Mouse (Mus musculus): ENCODE measurements around the gene Gtsf2.
"Not testable (repeated sequence)": the region's sequence is repeated elsewhere in the genome, so short reads cannot be mapped to it uniquely, and the experiment has no call there.

Gene Gtsf2

GRCm38 (mm10) chr15:103448369-103448768, at the start of gene Gtsf2:
Gtsf2 (minus strand) TSS chr15:103448469.
- DNase-seq (ENCODE audit: low read depth, low spot score) = no peak

DNA sequence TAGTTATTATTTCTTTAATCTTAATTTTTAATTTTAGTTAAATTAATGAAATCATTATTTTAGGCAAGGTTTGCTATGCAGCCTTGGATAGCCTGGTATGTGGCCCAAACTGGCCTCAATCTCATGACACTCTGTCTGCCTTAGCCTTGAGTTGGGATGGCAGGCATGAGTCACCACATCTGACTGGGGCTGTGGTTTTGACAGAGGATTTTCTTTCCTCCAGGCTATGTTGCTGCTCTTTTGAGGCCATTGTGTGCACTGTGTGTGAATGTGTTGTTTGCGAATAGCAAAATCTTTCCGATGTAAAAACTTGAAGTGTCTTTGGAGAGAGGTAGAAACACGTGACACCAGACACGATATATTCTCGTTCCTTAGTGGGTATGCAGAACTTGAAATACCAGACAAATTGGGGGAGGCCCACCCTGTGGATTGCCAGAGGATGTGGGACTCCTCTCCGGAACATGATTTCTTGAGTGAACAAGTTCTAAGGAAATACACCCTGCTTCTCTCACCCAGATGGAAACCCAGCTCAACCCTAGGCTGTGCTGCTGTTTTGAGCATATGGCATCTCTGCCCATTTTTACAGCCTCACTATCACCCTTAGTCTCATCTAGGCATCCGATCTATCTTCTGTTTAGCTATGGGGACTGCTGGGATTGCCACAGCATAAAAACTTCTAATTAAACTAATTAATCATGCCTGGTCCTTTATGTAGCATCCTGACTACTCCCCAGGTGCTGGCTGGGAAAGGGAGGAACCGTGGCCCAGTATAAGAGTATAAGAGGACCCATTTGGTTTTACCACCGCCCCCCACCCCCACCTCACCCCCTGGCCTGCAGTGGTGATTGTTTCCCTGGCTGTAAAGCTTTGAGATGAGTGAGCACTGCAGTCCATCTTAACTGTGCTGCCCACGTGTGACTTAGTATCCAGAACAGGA, 48.2 kb upstream of the Gtsf2 start:
- DNase-seq (ENCODE audit: low read depth, low spot score) = no peak

GRCm38 (mm10) chr15:103488336-103488735, 40.1 kb upstream of the Gtsf2 start:
- no peak for DNase-seq (ENCODE audit: low read depth, low spot score)

DNA sequence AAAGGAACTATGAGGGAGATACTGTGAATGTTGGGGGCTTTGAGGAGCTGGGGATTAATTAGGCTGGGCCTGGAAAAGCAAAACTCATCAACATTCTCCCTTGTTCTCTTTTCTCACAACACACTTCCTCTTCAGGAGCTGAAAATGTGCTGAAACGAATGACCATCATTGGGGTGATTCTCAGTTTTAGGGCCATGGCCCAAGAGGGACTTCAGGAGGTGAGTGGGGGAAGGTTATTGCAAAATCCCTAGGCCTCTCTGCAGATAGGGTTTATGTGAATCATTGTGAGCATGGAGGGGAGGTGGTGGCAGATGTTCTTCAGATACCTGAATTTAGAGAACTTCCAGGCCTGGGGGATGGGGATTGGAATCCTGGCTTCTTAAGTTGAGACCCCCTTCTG, 38.4 kb upstream of the Gtsf2 start:
- DNase-seq (ENCODE audit: low read depth, low spot score) = no peak

DNA sequence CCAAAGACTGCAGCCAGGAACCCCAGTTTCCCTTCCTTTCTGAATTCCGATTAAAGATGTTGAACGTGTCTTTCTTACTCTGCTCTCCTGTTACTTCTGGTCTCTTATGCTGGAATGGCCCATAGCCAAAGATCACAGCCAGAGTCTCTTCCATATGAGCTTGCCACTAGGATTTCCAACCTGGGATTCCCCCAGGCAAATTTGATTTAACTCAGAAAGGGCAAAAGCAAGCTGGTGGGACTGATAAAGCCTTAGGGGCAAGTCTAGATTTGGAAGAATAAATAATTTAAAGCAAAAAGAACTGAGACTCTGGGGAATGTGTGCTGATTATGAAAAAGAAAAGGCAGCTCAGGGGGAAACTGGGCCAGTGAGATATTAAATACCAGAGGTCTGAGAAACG, 36.8 kb upstream of the Gtsf2 start:
- no peak for DNase-seq (ENCODE audit: low read depth, low spot score)

GRCm38 (mm10) chr15:103484490-103484889, 36.2 kb upstream of the Gtsf2 start:
- DNase-seq (ENCODE audit: low read depth, low spot score) = no peak

- peak; percentile 60 for DNase-seq (ENCODE audit: low read depth, low spot score)
Observed at GRCm38 (mm10) chr15:103482488-103482887, 34.2 kb upstream of the Gtsf2 start.

GRCm38 (mm10) chr15:103480129-103480528, 31.9 kb upstream of the Gtsf2 start:
- no peak for DNase-seq (ENCODE audit: low read depth, low spot score)

DNA sequence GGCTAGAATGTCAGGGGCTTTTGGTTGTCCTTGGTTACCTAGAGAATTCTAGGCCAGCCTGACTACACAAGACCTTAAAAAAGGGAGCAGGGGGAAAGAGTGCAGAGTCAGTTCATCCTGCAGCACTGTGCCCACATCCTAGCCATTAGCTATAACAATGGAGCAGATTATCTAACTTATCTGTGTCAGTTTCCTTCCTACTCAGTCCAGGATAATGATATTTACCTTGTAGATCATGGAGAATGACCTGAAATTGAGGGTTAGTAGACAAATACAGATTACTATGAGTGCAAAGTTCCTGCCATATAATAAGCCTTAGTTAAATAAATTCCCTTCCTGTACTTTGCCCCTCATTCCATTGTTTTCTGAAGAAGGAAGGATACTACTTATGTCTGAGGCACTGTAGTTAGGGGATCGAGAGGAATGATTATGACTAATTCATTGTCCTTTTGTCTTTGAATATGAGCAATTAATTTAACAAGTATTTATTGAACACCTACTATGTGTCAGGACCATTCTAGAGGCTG, 30.9 kb upstream of the Gtsf2 start:
- DNase-seq (ENCODE audit: low read depth, low spot score) = no peak

GRCm38 (mm10) chr15:103473769-103474168, 25.5 kb upstream of the Gtsf2 start:
- DNase-seq (ENCODE audit: low read depth, low spot score) = no peak

- no peak for DNase-seq (ENCODE audit: low read depth, low spot score)
Observed at GRCm38 (mm10) chr15:103473182-103473581, 24.9 kb upstream of the Gtsf2 start.

DNA sequence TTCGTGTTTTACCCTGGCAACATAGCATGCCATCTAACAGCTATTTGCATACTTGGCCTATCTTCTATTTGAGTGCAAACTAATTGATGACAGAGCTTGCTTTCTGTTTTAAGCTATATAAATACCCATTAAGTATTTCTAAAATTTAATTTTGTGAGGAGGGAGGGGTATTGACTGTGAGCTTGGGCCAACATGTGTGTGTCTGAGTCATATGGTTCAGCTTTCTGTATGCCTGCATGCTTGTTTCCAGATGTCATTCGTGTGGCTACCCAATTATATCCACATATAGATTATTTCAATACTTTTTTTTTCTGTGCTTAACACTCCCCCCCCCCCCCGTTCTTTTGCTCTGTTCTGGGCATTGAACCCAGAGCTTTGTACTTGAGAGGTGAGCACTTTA, 24.0 kb upstream of the Gtsf2 start:
- no peak for DNase-seq (ENCODE audit: low read depth, low spot score)

- no peak for DNase-seq (ENCODE audit: low read depth, low spot score)
Observed at GRCm38 (mm10) chr15:103471488-103472194, 23.4 kb upstream of the Gtsf2 start.

- DNase-seq (ENCODE audit: low read depth, low spot score) = no peak
Observed at GRCm38 (mm10) chr15:103462539-103463261, 14.4 kb upstream of the Gtsf2 start.

DNA sequence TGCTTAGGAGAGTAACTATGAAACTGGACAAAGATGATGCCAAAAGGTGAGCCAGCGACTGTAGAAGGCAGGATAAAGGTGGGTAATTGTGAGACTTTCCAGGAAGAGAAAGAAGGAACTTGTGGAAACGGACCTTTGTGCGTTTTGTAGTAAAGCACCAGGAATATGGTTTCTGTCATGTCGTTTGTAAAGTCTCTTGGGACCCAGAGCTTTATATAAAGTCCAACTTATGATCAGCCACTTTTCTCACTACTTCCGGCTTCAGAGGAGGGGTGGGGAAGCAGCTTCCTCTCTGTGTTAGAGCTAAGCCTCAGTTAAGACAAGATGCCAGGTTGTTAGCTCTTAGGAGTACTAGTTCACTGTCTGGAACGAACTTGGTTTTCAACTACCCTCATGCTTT, 6.2 kb upstream of the Gtsf2 start:
- DNase-seq (ENCODE audit: low read depth, low spot score) = no peak

DNA sequence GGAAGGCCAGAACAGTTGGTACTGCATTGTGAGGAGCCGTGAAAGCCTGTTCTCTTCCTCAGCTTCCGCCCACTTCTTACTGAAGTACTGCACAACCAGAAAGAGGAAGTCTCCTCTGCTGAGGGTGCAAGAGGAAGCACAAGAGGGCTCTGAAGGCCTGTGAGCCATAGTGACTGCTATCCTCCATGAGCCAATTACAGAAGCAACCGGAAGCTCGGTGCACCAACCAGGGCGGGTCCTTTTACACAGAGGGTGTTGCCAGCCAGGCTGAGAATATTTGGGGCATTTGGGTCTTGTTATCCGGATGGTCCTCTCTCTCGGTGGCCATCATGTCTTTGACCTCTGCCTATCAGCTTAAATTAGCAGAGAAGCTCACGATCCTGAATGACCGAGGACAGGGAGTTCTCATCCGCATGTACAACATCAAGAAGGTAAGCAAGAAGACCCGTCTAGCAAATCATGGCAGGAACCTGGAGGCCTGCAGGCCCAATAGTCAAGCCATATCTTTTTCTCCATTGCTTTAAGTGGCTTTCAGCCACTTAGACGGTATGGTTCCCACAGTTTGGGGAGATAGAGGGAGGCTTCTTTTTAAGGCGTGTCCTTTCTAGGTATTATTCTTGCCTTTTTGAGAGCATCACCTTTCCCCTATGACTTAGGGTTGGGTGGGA, 5.4 kb upstream of the Gtsf2 start, which contains the start of gene Nckap1l:
TSS of gene Nckap1l (plus strand) at position 244 of the 668 bp plus-strand sequence.
- DNase-seq (ENCODE audit: low read depth, low spot score) = peak; percentile 3

- not testable (repeated sequence) for DNase-seq (ENCODE audit: low read depth, low spot score)
Observed at GRCm38 (mm10) chr15:103445966-103446365, 2.3 kb downstream of the Gtsf2 start.

GRCm38 (mm10) chr15:103430241-103430640, 18.0 kb downstream of the Gtsf2 start, which contains the start of gene Gtsf1:
Gtsf1 (minus strand) TSS chr15:103430470.
- peak; percentile 37 for DNase-seq (ENCODE audit: low read depth, low spot score)

DNA sequence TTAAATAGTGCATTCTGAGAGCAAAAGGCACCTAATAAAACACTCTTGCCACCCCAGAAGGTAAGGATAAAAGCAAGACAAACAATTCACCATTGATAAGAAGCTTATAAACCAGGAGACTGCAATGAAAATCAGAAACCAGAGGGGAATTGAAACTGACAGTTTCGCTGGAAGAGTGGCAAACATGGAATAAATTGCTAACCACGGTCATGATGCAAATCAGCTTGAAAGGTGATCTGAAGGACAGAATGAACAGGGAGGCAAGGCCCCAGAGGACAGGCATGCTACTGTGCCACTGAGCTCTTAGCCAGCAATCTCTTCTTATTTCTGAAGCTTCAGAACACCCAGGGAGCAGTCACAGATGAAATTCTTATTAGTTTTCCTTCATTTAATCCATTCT, 21.3 kb downstream of the Gtsf2 start:
- no peak for DNase-seq (ENCODE audit: low read depth, low spot score)

DNA sequence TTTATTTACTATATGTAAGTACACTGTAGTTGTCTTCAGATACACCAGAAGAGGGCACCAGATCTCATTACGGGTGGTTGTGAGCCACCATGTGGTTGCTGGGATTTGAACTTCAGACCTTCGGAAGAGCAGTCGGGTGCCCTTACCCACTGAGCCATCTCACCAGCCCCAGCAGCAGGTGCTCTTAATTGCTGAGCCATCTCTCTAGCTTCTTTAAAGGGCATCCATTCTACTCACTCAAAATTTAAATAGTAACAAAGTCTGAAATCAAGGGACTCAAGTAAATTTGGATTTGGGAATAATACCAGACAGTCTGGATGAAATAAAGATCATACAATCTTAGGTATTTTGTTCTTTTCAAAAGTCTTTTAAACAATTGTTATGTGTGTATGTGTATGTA, 42.7 kb downstream of the Gtsf2 start:
- peak; percentile 11 for DNase-seq (ENCODE audit: low read depth, low spot score)

DNA sequence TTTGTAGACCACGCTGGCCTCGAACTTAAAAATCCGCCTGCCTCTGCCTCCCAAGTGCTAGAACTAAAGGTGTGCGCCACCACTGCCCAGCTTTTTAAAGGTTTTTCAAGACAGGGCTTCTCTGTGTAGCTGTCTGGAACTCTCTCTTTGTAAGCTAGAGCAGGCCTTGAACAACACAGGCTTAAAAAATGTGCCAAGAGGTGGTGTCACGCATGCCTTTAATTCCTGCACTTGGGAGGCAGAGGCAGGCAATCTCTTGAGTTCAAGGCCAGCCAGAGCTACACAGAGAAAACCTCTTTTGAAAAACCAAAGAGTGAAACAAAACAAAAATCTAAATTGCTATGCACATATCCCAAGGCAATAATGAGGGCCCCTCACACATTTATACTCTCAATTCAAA, 46.9 kb downstream of the Gtsf2 start:
- DNase-seq (ENCODE audit: low read depth, low spot score) = peak; percentile 52

Measured in R1 (cell line).